Mouse (Mus musculus) liver, embryonic 16.5 days (tissue): ENCODE data around the gene Dtx2. TPM values are rescaled to one million over a fixed set of nuclear protein-coding genes. Genes with fewer than 3 reads are reported as not detected.

Experiments
- ATAC-seq: fragments of 200-750 bp; cut with Nextera tagmentation; 2 replicates; pipeline ENCODE4 v1.8.0; 2017; ENCODE audit warnings: low read depth, mild to moderate bottlenecking, moderate number of reproducible peaks, moderate library complexity
- H3K27ac ChIP-seq: fragments of 300-500 bp; sonication (generic); 2 replicates; pipeline ENCODE4 v1.5.1; 2014; ENCODE audit warnings: mild to moderate bottlenecking, low read length
- H3K27me3 ChIP-seq: fragments of 300-500 bp; sonication (generic); 2 replicates; pipeline ENCODE4 v1.6.1; 2014; ENCODE audit warnings: low read depth, low read length, mixed read lengths; ENCODE audit not compliant: control insufficient read depth, insufficient read depth
- H3K36me3 ChIP-seq: fragments of 300-500 bp; sonication (generic); 2 replicates; pipeline ENCODE4 v1.6.1; 2014; ENCODE audit warnings: mild to moderate bottlenecking; ENCODE audit not compliant: control insufficient read depth, insufficient read depth
- H3K4me1 ChIP-seq: fragments of 300-500 bp; sonication (generic); 2 replicates; pipeline ENCODE4 v1.6.1; 2014; ENCODE audit warnings: low read depth, low read length, mixed read lengths; ENCODE audit not compliant: control insufficient read depth
- H3K4me2 ChIP-seq: fragments of 300-500 bp; sonication (generic); 2 replicates; pipeline ENCODE4 v1.6.1; 2014; ENCODE audit warnings: low read depth, low read length, mixed read lengths
- H3K4me3 ChIP-seq: fragments of 300-500 bp; sonication (generic); 2 replicates; pipeline ENCODE4 v1.5.1; 2014; ENCODE audit warnings: low read depth, mild to moderate bottlenecking, low read length
- H3K9ac ChIP-seq: fragments of 300-500 bp; sonication (generic); 2 replicates; pipeline ENCODE4 v1.6.1; 2014; ENCODE audit warnings: low read depth, low read length
- H3K9me3 ChIP-seq: fragments of 300-500 bp; sonication (generic); replicated peaks from 2 replicates; pipeline ENCODE4 v1.6.1; 2016; ENCODE audit warnings: low read length; ENCODE audit not compliant: control insufficient read depth
- WGBS: fragments of 180-500 bp; shearing (Covaris S2); extraction: QIAGEN DNeasy Blood & Tissue Kit; methylation state at CpG from one replicate; pipeline ENCODE4 v1.1.7; 2014; ENCODE audit not compliant: insufficient replicate concordance; 5-methylcytosine and 5-hydroxymethylcytosine counted together
- polyA plus RNA-seq: library from polyadenylated mRNA; unstranded; fragments of >200 nt; fragmentation: Nextera tagmentation; extraction: Ambion mirVana; gene quantifications from 2 replicates; pipeline ENCODE4 v1.2.1, GENCODE M21; 2015

Gene Dtx2
- polyA plus RNA-seq, 1 experiment from 2014 or later, result 6.5 TPM

DNA sequence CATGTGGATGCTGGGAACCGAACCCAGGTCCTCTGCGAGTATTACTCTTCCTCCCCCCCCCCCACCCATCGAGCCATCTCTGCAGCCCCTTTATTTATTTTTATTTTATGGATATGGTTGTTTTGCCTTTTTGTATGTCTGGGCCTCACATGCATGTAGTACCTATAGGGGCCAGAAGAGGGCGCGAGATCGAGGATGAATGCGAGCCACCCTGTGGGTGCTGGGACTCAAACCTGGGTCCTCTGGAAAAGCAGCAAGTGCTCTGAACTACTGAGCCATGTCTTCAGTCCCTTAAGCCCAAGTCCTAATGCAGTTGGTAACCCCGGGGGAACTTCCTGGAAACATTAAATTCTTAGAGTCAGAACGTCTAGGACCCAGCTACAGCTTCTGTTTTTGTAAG is 27.7 kb upstream of the Dtx2 start:
- Histone ChIP-seq H3K4me1 (peaks cover 15% of the 10 kb centered on the region), H3K9ac (no peak overlapping the region), H3K36me3 (no peaks in the 10 kb centered on the region), H3K4me2 (no peak overlapping the region), H3K9me3 (no peaks in the 10 kb centered on the region), H3K27ac (no peak overlapping the region), H3K27me3 (no peaks in the 10 kb centered on the region), H3K4me3 (no peak overlapping the region)
- 57% methylated on average over 9 of the region's 9 CpGs for WGBS
- no peak for ATAC-seq

DNA sequence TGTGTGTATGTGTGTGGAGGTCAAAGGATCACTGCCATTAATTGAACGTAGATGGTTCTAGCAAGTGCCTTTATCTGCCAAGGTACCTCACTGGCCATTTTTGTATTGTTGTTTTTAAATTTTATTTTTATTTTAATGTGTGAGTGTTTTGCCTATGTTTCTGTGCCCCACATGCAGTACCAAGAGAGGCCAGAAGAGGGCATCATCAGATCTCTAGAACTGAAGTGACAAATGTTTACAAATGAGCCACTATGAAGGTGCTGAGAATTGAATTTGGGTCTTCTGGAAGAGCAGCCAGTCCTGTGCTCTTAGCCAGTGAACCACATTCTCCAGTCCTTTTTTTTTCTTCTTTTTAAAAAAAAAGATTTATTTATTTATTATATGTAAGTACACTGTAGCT is 25.8 kb upstream of the Dtx2 start:
- H3K9ac ChIP-seq, result no peak overlapping the region
- H3K27me3 ChIP-seq, result no peaks in the 10 kb centered on the region
- peaks cover 4% of the 10 kb centered on the region for H3K4me1 ChIP-seq
- H3K27ac ChIP-seq, result no peak overlapping the region
- 42% methylated on average over 1 of the region's 1 CpGs for WGBS
- ATAC-seq, result no peak
- no peaks in the 10 kb centered on the region for H3K9me3 ChIP-seq
- no peaks in the 10 kb centered on the region for H3K36me3 ChIP-seq
- no peak overlapping the region for H3K4me2 ChIP-seq
- H3K4me3 ChIP-seq, result no peak overlapping the region

GRCm38 (mm10) chr5:135970247-135970646 is 24.4 kb upstream of the Dtx2 start:
- H3K4me3 ChIP-seq, result no peak overlapping the region
- peaks cover 4% of the 10 kb centered on the region for H3K4me1 ChIP-seq
- no peak for ATAC-seq
- no peak overlapping the region for H3K4me2 ChIP-seq
- no peak overlapping the region for H3K9ac ChIP-seq
- H3K9me3 ChIP-seq, result no peaks in the 10 kb centered on the region
- no peaks in the 10 kb centered on the region for H3K27me3 ChIP-seq
- no peaks in the 10 kb centered on the region for H3K36me3 ChIP-seq
- 77% methylated on average over 6 of the region's 6 CpGs for WGBS
- no peak overlapping the region for H3K27ac ChIP-seq

GRCm38 (mm10) chr5:135971876-135972275 is 22.7 kb upstream of the Dtx2 start:
- Histone ChIP-seq H3K4me2 (no peak overlapping the region), H3K4me1 (peaks cover 3% of the 10 kb centered on the region), H3K9ac (no peak overlapping the region), H3K36me3 (no peaks in the 10 kb centered on the region), H3K9me3 (no peaks in the 10 kb centered on the region), H3K27me3 (no peaks in the 10 kb centered on the region), H3K4me3 (no peak overlapping the region), H3K27ac (no peak overlapping the region)
- ATAC-seq, result no peak
- 57% methylated on average over 7 of the region's 7 CpGs for WGBS

- no peak within 1 kb of the TSS for H3K4me2 ChIP-seq
- H3K9ac ChIP-seq, result no peak within 1 kb of the TSS
- H3K36me3 ChIP-seq, result no peaks in the 10 kb centered on the region
- no peak within 1 kb of the TSS for H3K4me3 ChIP-seq
- no peaks in the 10 kb centered on the region for H3K9me3 ChIP-seq
- 19% methylated on average over 9 of the region's 9 CpGs for WGBS
- H3K4me1 ChIP-seq, result peaks cover 3% of the 10 kb centered on the region
- ATAC-seq, result no peak
- no peaks in the 10 kb centered on the region for H3K27me3 ChIP-seq
- no peak within 1 kb of the TSS for H3K27ac ChIP-seq
Measured at GRCm38 (mm10) chr5:135974365-135974764, 20.2 kb upstream of the Dtx2 start, which contains the start of gene Ssc4d. Ssc4d (minus strand) TSS chr5:135974531.

GRCm38 (mm10) chr5:135975893-135976668 is 18.5 kb upstream of the Dtx2 start:
- Histone ChIP-seq H3K27ac (no peak overlapping the region), H3K36me3 (no peaks in the 10 kb centered on the region), H3K4me3 (no peak overlapping the region), H3K27me3 (no peaks in the 10 kb centered on the region), H3K4me1 (peaks cover 3% of the 10 kb centered on the region), H3K9ac (no peak overlapping the region), H3K4me2 (no peak overlapping the region), H3K9me3 (no peaks in the 10 kb centered on the region)
- ATAC-seq, result peak; percentile 62
- WGBS, result 80% methylated on average over 8 of the region's 8 CpGs

GRCm38 (mm10) chr5:135979381-135979780 is 15.2 kb upstream of the Dtx2 start:
- 54% methylated on average over 5 of the region's 5 CpGs for WGBS
- H3K4me1 ChIP-seq, result peaks cover 3% of the 10 kb centered on the region
- no peak overlapping the region for H3K9ac ChIP-seq
- no peak overlapping the region for H3K27ac ChIP-seq
- H3K36me3 ChIP-seq, result no peaks in the 10 kb centered on the region
- H3K9me3 ChIP-seq, result no peaks in the 10 kb centered on the region
- no peak overlapping the region for H3K4me2 ChIP-seq
- H3K4me3 ChIP-seq, result no peak overlapping the region
- H3K27me3 ChIP-seq, result no peaks in the 10 kb centered on the region
- no peak for ATAC-seq

- Histone ChIP-seq H3K4me3 (no peak within 1 kb of the TSS), H3K27me3 (no peaks in the 10 kb centered on the region), H3K9me3 (no peaks in the 10 kb centered on the region), H3K9ac (no peak within 1 kb of the TSS), H3K4me2 (no peak within 1 kb of the TSS), H3K4me1 (peaks cover 3% of the 10 kb centered on the region), H3K27ac (no peak within 1 kb of the TSS), H3K36me3 (no peaks in the 10 kb centered on the region)
- ATAC-seq, result no peak
- WGBS, result 55% methylated on average over 8 of the region's 8 CpGs
Measured at GRCm38 (mm10) chr5:135979904-135980303, 14.7 kb upstream of the Dtx2 start, which contains the start of gene Zp3. Zp3 (plus strand) TSS chr5:135980099.

GRCm38 (mm10) chr5:135982398-135982797 is 12.2 kb upstream of the Dtx2 start:
- no peak for ATAC-seq
- H3K4me1 ChIP-seq, result no peaks in the 10 kb centered on the region
- H3K27me3 ChIP-seq, result no peaks in the 10 kb centered on the region
- no peak overlapping the region for H3K4me3 ChIP-seq
- no peak overlapping the region for H3K4me2 ChIP-seq
- no peak overlapping the region for H3K27ac ChIP-seq
- no peaks in the 10 kb centered on the region for H3K9me3 ChIP-seq
- no peaks in the 10 kb centered on the region for H3K36me3 ChIP-seq
- 43% methylated on average over 6 of the region's 6 CpGs for WGBS
- no peak overlapping the region for H3K9ac ChIP-seq
